Mouse (Mus musculus): ENCODE data around the gene Upf3b.

DNA sequence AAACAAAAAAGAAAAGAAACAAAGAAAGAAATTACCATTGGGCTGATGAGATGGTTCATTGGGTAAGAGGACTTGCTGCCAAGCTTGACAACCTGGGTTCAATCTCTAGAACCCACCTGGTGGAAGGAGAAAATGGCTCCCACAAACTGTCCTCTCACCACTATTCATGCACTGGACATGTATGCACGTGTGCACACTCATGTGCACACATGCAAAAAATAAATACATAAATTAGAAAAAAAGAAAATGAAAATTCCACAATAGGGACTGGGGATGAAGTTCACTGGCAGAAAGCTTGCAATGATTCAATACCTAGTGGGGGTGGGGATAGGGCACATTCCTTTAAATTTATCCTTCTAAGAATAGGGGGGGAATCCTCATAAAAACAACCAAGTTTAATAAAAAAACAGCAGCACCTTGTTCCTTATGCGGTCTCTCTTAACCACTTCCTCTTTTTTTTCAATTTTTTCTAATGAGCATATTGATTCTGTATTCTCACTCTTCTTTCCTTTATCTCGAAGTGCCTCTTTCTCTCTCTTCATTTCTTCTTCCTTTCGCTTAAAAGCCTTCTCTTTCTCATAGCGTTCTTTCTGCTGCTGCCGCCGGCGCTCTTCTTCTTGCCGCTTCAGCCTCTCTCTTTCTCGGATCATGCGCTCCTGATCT, 14.9 kb downstream of the Upf3b start:
- TF ChIP-seq CTCF (IDR thresholded peaks at IDR 0.05; ENCODE audit: borderline replicate concordance, insufficient read depth, low read length) (no peak), POLR2A (IDR thresholded peaks at IDR 0.05; ENCODE audit: low read depth, low read length) (no peak)

All from embryonic fibroblast, embryonic 13.5 days (primary cell).